Mouse (Mus musculus) C3H10T1/2 (cell line): ENCODE results near the gene Vps50. TPM values are rescaled to one million over a fixed set of nuclear protein-coding genes. Genes with fewer than 3 reads are reported as not detected.

Experiments used
- polyA plus RNA-seq, 2 experiments: library from polyadenylated mRNA; unstranded; fragments of >200 nt; fragmentation: generic; extraction: Trizol; gene quantifications; one replicate each; pipeline ENCODE4 v1.2.1; 2012; ENCODE audit warnings: missing spikeins in 2 of 2

Vps50 gene
- 1 to 10 TPM in 1 of 2 experiments, under 1 TPM in 1; 0.53 to 3.6 TPM for polyA plus RNA-seq

DNA sequence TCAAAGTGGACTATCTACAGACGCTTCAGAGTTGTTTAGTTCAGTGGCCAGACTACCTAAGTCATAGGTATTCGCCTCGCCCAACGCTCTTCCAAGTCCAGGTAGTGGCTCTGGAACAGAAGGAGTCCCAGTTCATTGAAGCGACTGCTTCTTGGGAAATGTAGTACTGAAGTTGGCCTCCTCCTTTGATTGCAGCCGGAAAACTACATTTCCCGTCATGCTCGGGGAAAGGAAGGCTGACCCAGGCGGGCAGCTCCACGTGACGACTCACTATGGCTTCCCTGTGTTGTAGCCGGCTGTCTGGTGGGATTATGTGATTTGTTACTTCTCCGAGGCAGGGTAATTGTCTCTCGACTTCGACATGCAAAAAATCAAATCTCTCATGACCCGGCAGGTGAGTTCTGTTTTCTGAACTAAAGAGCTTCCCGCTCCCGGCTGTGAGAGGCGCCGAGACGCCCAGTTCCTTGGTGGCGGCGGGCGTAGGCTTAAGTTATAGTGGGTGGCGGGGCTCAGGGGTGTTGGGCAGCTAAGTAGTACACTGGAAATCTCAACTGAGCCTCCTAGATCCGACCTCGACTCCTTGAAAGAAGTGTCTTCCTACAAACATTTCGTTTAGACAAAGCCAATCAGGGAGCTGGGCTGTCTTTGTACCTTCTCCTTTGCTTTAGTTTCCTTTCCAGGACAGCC, at the start of gene Vps50, which contains the start of gene Hepacam2:
TSS of gene Vps50 (plus strand) at position 221 of the 687 bp plus-strand sequence.
TSS of gene Hepacam2 (minus strand) at position 137 of the 687 bp plus-strand sequence.

Other genes starting within 250 kb of the Vps50 start
- gene Samd9l, start 98.8 kb upstream of the Vps50 start, polyA plus RNA-seq, result 1 to 10 TPM in 1 of 2 experiments, under 1 TPM in 1; 0.05 to 1.6 TPM
- gene Hepacam2, start 84 bp upstream of the Vps50 start, polyA plus RNA-seq, result not detected